Mouse (Mus musculus) gastrocnemius, adult 18-20 months (tissue): ENCODE data around the gene 4933406M09Rik. TPM values are rescaled to one million over a fixed set of nuclear protein-coding genes. Genes with fewer than 3 reads are reported as not detected.

Source experiments
- DNase-seq: peaks from one replicate; pipeline ENCODE4 v3.0.0; 2021; ENCODE audit warnings: low spot score
- total RNA-seq, 2 experiments: library from RNA; stranded (reverse); gene quantifications; 2 replicates each; pipeline ENCODE4 v1.2.3; 2021

Gene 4933406M09Rik
- total RNA-seq, 2 experiments from 2014 or later = not detected

GRCm38 (mm10) chr1:134381051-134381450, 4.7 kb upstream of the 4933406M09Rik start:
- DNase-seq = no peak

- no peak for DNase-seq
Observed at GRCm38 (mm10) chr1:134381795-134382625, 3.7 kb upstream of the 4933406M09Rik start.

GRCm38 (mm10) chr1:134384581-134384980, 1.2 kb upstream of the 4933406M09Rik start:
- DNase-seq = no peak

GRCm38 (mm10) chr1:134385176-134385575, 564 bp upstream of the 4933406M09Rik start:
- DNase-seq = no peak

- DNase-seq = no peak
Observed at GRCm38 (mm10) chr1:134393827-134394226, 8.1 kb downstream of the 4933406M09Rik start.

- DNase-seq = no peak
Observed at GRCm38 (mm10) chr1:134398210-134398609, 12.5 kb downstream of the 4933406M09Rik start.

- DNase-seq = no peak
Observed at GRCm38 (mm10) chr1:134399735-134400134, 14.0 kb downstream of the 4933406M09Rik start.

- DNase-seq = peak; percentile 78
Observed at GRCm38 (mm10) chr1:134405509-134406413, 20.0 kb downstream of the 4933406M09Rik start, which contains the start of gene Cyb5r1. Gene Cyb5r1 (plus strand): TSS chr1:134405559.

GRCm38 (mm10) chr1:134406414-134406771, 20.7 kb downstream of the 4933406M09Rik start:
- no peak for DNase-seq

- no peak for DNase-seq
Observed at GRCm38 (mm10) chr1:134408080-134408479, 22.3 kb downstream of the 4933406M09Rik start.

- DNase-seq = peak; percentile 67
Observed at GRCm38 (mm10) chr1:134411706-134412629, 26.2 kb downstream of the 4933406M09Rik start.

- DNase-seq = no peak
Observed at GRCm38 (mm10) chr1:134414038-134414437, 28.3 kb downstream of the 4933406M09Rik start.

- DNase-seq = no peak
Observed at GRCm38 (mm10) chr1:134414501-134415167, 28.9 kb downstream of the 4933406M09Rik start.

GRCm38 (mm10) chr1:134415168-134415831, 29.6 kb downstream of the 4933406M09Rik start, which contains the start of gene Adipor1:
Gene Adipor1 (plus strand): TSS chr1:134415378.
- peak; percentile 98 for DNase-seq

- no peak for DNase-seq
Observed at GRCm38 (mm10) chr1:134418414-134418975, 32.8 kb downstream of the 4933406M09Rik start.

GRCm38 (mm10) chr1:134419176-134419575, 33.4 kb downstream of the 4933406M09Rik start:
- DNase-seq = no peak

GRCm38 (mm10) chr1:134419751-134420458, 34.2 kb downstream of the 4933406M09Rik start:
- DNase-seq = no peak

GRCm38 (mm10) chr1:134423911-134424310, 38.2 kb downstream of the 4933406M09Rik start:
- DNase-seq = no peak

GRCm38 (mm10) chr1:134426289-134426688, 40.5 kb downstream of the 4933406M09Rik start:
- DNase-seq = no peak
